Mouse (Mus musculus) splenic B cell, adult 2 months (primary cell): ENCODE measurements around the gene Abhd15.

Source experiments
- DNase-seq: peaks from one replicate; pipeline ENCODE4 v3.0.0-alpha.2; 2011; ENCODE audit warnings: low read depth, low spot score
- H3K27me3 ChIP-seq: 2 replicates; pipeline ENCODE4 v1.6.1; 2012; ENCODE audit warnings: mild to moderate bottlenecking, low read length, moderate library complexity, mixed read lengths; ENCODE audit not compliant: control insufficient read depth, poor library complexity, insufficient read depth, severe bottlenecking
- H3K36me3 ChIP-seq: 2 replicates; pipeline ENCODE4 v1.6.1; 2012; ENCODE audit warnings: mild to moderate bottlenecking, low read length, moderate library complexity, mixed read lengths; ENCODE audit not compliant: control insufficient read depth, poor library complexity, insufficient read depth, severe bottlenecking

Abhd15 gene

DNA sequence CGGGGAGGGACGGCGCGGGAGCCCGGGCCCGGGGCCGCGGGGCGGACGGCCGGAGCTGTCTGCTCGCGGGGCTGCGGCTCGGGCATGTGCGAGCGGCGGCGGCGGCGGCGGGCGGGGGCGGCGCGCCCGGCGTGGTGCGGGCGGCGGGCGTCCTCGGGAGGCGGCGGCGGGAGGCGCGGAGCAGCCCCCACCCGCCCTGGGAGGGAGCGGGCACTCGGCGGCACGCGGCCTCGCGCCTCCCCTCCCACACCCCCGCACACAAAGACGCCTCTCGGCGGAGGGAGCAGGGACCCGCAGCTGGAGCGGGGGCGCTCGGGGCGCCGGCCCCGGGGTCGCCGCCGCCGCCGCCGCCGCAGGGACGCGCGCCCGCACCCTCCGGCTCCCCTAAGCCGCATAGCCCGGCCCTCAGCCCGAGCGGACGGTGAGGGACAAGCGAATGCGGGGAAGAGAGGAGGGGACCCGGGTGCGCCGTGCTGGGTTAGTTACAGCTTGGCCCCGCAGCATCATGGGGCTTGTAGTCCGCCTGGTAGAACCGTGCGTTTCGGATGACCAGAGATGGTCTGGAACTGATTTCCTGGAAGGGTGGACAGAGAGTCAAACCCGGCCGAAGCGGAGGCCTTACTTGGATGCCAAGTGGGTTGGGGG lies 25.2 kb upstream of the Abhd15 start, which contains the start of gene Ankrd13b:
Gene Ankrd13b (minus strand): TSS at position 88 of the 645 bp plus-strand sequence.
- no peaks in the 10 kb centered on the region for H3K36me3 ChIP-seq
- peaks cover 3% of the 10 kb centered on the region; the same call in 1 of the 2 replicates for H3K27me3 ChIP-seq
- no peak for DNase-seq

DNA sequence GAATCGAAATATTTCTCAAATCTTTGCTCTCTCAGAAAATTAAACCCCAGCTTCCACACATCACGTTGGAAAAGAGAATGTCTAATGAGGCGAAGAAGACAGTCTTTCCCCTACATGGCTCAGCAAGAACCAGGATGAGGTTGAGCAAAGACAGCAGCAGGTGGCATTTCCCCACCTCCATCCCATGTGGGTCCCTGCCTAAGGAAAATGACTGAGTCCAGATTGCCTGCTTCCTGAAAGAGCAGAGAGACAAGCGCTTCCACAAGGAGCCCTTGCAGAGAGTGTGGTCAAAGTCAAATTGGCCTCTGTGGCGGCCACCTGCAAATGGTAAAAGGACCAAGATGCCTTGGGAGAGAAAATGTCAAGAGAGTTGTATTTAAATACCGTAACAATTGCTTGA lies 24.5 kb upstream of the Abhd15 start:
- H3K36me3 ChIP-seq, result no peaks in the 10 kb centered on the region
- DNase-seq, result no peak
- H3K27me3 ChIP-seq, result peaks cover 3% of the 10 kb centered on the region; the same call in 1 of the 2 replicates

DNA sequence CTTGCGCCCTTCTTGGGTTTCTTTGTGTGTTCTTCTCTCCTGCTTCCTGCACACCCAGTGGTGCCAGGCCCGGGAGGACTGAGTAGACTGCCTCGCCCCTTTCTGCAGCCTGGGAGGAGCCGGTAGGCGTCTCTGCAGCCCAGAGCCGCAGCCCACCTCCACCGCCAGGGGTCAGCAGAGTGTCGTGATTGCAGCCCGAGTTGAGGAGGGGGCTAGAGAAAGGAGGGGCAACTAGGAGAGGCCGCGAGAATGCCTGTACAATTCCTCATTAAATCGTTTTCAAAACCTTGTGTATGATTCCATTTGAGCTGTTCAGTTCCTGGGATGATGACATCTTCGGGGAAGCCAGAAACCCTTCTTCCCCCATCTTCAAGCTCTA lies 23.8 kb upstream of the Abhd15 start:
- no peaks in the 10 kb centered on the region for H3K36me3 ChIP-seq
- H3K27me3 ChIP-seq, result peaks cover 3% of the 10 kb centered on the region; the same call in 1 of the 2 replicates
- DNase-seq, result peak; percentile 86

DNA sequence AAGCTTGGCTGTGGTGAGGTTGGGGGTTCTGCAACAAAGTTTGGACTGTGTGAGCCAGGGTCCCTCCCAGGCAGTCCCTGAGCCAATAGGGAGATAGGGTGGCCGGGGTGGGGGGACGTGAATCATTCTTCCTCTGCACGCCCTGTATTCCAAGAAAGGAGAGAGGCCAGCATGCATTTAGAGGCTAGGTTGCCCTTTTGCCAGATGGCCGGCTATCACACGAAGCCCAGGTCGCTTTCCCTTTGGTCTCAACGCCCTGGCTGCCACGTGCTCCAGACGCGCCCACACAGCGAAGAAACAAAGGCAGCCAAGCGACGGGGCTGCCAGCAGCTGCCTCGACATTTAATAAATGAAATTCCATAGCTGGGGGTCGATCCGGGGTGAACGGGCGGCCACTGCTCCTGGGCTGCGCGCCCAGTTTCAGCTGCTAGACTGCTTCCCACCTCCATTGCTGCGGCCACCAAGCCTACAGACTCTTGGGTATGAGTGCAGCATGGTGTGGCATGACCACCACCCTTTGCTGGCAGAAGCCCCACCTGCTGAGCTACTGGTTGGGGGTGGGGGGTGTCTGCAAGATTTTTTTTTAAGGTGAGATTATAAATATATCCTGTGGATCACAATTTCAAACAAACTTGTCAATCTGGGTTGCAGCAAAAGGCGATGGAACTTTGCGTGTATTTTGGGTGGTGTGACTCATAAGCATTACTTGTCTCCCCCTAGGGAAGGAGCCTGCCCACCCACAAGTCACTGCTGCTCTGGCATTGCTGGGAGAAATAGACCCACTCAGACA lies 23.2 kb upstream of the Abhd15 start:
- Histone ChIP-seq H3K27me3 (peaks cover 3% of the 10 kb centered on the region; the same call in 1 of the 2 replicates), H3K36me3 (no peaks in the 10 kb centered on the region)
- DNase-seq, result no peak

DNA sequence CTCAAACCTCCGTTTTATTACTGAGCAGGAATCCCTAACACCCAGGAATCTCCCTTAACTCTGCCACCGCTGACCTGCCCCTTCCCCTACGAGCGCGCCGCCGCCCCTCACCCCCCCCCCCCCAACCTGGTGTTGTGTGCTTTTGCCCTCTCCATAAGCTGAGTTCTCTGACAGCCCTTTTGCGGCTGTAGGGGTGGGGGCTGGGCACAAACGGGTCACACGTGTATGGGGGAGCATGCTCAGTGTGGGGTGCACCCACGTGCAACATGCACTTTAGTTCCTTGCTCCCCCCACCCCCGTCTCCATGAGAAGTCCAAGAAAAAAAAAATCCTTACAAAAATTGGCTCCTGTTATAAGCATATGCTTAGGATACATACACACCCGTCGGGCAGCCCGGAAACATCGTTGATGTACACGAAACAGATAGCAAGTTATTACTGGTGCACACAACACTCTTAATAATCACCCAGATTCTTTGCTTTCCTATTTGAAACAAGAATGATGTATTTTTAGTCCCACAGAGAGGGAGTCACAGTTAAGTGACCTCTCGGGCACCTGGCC lies 22.5 kb upstream of the Abhd15 start:
- Histone ChIP-seq H3K27me3 (peaks cover 3% of the 10 kb centered on the region; the same call in 1 of the 2 replicates), H3K36me3 (no peaks in the 10 kb centered on the region)
- no peak for DNase-seq

DNA sequence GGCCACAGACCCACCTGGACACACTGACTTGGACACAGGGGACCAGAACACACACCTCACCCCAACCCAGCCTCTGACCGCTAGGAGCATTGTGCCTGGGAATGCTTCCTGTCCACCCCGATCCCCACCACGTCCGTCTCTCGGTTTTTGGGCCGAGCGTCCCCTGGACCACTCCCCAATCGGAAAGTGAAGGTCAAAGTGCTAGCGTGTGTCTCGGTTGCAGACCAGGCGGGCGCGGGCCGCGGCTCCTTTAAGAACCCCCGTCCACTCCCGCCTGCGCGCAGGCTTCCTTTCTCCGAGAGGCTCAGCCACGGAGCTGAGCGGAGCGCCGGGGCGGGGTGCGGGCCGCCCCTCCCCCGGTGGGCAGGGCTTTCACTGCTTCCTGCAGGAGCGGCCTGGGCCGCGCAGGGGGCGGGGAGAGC lies 22.0 kb upstream of the Abhd15 start:
- peaks cover 3% of the 10 kb centered on the region; the same call in 1 of the 2 replicates for H3K27me3 ChIP-seq
- peak; percentile 92 for DNase-seq
- no peaks in the 10 kb centered on the region for H3K36me3 ChIP-seq

DNA sequence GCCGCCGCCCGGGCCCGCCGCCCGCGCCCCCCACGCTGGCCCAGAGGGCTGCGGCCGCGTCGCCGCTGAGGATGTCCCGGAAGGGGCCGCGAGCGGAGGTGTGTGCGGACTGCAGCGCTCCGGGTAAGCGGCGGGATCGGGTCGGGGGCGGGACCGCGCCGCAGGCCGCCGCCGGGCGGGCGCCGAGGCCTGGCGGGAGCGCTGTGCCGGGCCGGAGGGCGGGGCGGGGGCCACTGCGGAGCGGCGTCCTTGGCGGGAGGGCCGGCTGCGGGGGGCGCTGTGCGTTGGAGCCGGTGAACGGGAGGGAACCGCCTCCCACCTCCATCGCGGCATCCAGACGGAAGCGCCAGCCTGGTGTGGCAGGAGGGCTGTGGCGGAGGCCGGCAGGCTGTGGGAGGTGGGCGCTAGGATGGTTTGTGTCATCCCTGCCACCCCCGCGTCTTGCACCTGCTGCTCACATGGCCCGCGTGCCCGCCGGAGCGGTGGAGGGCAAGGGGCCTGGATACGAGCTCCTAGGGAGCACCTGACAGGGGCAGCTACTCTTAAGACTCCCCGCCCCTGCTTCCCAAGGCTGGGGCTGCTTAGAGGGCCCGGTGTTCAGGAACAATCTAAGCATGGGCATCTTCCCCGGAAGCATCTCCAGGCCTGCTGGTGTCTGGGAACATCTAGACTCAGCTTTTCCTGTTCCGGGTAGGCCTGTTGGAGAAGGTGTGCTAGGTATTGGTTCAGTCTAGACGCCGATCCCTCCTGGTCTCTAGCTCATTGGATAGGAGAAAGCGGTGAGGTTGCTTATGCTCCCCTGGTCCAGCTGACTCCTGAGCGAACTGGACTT lies 21.2 kb upstream of the Abhd15 start, which contains the start of gene Git1:
Gene Git1 (plus strand): TSS at position 51 of the 832 bp plus-strand sequence.
- peak; percentile 44 for DNase-seq
- no peaks in the 10 kb centered on the region for H3K36me3 ChIP-seq
- H3K27me3 ChIP-seq, result peaks cover 3% of the 10 kb centered on the region; the same call in 1 of the 2 replicates

DNA sequence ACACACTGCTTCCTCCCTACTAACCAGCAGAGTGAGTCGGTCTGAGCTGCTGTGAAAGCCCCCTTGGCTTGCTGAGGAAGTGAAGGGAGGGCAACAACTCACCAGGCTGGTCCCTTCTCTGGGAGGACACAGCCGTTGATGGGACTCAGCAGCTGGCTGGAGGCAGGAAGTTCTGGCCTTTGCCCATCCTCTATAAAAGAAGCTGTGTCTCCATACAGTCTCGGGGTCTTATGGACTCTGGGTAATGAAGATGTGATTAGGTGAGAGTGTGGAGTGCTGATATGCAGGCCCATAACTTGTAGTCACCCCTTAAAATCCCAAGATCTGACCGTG lies 20.6 kb upstream of the Abhd15 start:
- Histone ChIP-seq H3K36me3 (no peaks in the 10 kb centered on the region), H3K27me3 (0 out of 2 replicates have a peak, but pooled peaks cover 3% of the 10 kb centered on the region)
- DNase-seq, result no peak

DNA sequence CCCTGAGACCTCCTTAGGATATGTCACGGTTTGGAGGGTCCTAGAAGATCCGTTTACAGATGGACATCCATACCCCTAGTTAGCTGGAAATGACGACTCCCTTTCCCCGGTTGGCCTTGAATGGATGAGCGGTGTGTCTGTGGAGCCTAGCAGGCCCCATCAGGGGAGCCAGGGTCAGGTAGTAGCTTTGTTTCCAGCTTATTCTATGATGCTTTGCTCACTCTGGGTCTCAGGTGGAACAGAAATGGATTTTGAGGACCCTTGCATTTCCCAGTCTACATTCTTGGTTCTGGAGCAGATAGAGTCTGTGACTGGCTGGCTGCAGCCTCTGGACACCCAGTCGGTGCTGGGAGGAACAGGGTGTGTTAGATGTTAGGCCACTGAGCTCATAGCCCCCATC lies 20.1 kb upstream of the Abhd15 start:
- Histone ChIP-seq H3K27me3 (0 out of 2 replicates have a peak, but pooled peaks cover under 1% of the 10 kb centered on the region), H3K36me3 (no peaks in the 10 kb centered on the region)
- no peak for DNase-seq

DNA sequence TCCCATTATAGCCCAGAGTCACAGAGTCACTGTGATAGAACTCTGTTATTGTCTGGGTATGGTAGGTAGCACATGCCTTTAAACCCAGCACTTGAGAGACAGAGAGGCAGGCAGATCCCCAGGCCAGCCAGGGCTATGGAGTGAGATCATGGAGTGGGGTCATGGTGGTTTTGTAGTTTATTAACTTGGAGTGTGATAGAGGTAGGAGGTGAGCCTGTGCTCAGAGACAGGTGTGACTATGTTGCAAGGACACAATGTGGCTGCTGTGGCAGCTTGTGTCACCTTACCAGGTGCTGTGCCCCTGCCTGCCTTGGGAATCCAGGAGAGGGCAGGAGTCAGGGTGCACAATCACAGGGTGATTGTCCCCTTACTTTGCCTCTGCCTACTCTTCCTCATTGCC lies 19.4 kb upstream of the Abhd15 start:
- Histone ChIP-seq H3K27me3 (no peaks in the 10 kb centered on the region), H3K36me3 (no peaks in the 10 kb centered on the region; the same call in 1 of the 2 replicates)
- DNase-seq, result no peak

DNA sequence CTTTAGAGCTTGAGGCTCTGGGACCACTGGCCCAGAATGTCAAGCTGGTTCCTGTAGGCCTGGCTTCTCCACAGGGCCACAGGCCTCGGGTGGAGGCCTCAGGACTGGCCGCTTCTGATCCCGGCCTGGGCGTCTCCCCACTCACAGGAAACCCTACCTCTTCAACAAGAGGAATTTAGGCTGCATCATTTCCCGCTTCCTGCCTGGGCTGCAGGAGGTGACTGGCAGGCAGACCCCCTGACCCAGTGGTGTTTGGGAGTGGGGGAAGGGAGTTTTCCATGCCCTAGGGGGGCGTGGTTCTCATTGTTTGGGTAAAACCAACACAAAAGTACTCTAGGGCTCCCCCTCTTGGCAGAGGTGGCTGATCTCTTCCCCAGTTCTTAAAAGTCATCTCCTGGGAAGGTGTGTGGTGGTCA lies 17.6 kb upstream of the Abhd15 start:
- Histone ChIP-seq H3K27me3 (no peaks in the 10 kb centered on the region), H3K36me3 (no peaks in the 10 kb centered on the region; the same call in 1 of the 2 replicates)
- DNase-seq, result peak; percentile 75

DNA sequence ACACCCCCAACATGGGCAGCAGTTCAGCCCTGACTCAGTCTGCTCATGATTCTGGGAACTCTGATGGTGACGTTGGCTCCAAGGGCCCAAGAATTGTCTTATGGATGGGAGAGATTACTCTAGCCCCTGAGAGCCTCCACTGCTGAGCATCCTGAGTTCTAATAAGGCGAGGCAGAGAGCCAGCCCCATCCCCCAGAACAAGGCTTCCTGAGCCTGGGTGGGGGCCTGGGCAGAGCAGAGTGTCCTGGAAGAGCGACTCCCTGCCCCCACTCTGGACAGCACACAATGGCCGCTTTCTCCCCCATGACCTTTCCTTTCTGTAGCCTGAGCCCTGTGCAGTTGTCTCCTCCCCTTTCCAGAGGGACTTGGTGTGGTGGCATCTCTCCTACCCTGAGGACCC lies 17.1 kb upstream of the Abhd15 start:
- no peak for DNase-seq

DNA sequence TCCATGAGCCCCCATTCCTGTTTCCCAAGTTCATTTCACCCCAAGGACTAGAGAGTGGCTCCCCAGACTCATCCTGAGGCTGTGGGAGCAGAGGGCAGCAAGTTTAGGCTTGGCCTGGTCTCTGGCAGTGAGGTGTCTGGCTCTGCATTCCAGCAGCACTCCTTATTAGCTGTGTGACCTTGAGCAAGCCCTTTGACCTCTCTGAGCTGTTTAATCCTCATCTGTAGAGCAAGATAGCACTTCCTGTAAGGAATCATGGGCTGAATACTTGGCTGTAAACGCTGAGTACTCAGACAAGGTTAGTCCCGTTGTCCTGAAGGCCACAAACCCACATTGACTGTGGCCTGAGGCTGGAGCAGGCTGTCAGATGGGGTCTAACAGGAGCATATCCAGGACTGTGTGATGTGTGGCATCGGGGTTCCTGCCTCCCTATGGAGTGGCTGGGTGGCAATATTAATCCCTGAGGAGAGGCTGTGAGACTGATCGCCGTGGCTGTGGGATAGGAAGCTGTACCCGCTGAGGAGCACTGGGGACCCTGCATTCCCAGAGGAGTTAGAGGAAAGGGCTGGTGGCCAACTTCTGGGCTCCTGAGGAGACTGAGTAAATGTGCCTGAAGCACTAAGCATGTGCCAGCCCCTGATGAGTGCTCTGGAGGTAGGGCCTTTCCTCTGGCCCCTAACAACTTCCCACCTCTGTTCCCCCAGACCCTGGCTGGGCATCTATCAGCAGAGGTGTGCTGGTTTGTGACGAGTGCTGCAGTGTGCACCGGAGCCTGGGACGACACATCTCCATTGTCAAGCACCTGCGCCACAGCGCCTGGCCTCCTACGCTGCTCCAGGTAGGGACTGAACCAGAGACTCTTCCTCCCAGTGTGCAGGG lies 16.4 kb upstream of the Abhd15 start:
- H3K27me3 ChIP-seq, result no peaks in the 10 kb centered on the region
- DNase-seq, result no peak
- H3K36me3 ChIP-seq, result no peaks in the 10 kb centered on the region; the same call in 1 of the 2 replicates

More for the DNA sequence above, 17.1 kb upstream of the Abhd15 start:
- no peaks in the 10 kb centered on the region; the same call in 1 of the 2 replicates for H3K36me3 ChIP-seq
- no peaks in the 10 kb centered on the region for H3K27me3 ChIP-seq
